Mouse (Mus musculus): ENCODE results near the gene Rnf148.

Rnf148 gene

DNA sequence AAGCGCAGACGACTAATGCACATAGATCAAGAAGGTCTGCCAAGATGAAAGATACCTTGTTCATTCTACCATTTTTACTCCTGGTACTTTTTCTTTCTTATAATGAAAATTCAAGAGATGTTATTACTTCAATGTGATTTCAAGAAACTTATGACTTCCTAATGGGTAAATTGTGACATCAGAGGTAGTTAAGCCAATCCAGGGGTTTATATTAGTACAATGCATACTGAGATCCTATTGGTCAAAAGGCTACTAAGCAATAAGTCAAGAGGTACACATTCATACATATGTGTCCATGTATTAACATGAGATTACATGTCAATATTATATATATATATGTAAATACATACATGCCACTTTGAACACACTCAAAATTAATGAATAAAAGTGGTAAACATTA, at the start of gene Rnf148:
Rnf148 (minus strand) TSS at position 101 of the 400 bp plus-strand sequence.
- DNase-seq (ENCODE audit: low read depth, low spot score) = no peak

DNA sequence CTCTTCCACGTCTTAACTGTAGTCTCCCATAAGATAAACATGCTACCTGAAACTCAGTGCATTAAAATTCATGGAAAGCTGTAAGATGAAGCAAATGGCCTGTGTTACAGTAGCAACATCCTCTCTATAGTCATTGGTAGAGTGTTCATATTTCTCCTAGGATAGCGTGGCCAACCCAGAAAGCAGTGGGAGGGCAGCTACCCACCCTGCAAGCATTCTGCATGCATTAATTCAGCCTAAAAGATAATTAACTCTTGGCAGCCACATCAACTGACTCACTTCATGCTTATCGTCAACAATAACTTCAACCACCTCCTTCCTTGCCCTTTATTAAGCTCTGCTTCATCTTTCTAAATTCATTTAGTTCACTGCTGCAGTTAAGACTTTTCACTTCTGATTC, 45.9 kb upstream of the Rnf148 start:
- no peak for DNase-seq (ENCODE audit: low read depth, low spot score)

DNA sequence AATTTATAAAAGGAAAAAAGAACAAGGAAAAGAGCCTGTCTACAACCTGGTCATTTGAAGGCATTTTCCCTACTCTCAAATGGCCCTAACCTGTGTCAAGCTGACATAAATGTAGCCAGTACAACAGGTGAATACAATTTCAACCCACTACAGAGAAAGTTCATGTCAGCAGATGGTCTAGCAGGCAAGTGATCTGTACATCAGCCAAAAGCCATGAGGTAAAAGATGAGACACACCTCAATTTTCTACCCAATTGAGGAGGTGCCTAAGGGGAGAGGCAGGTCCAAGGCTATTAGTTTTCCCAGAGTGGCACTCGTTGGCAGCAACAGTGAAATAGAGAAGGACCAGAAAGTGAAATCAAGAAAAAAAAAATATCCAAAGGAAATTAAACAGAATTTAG, 23.2 kb upstream of the Rnf148 start:
- no peak for DNase-seq (ENCODE audit: low read depth, low spot score)

DNA sequence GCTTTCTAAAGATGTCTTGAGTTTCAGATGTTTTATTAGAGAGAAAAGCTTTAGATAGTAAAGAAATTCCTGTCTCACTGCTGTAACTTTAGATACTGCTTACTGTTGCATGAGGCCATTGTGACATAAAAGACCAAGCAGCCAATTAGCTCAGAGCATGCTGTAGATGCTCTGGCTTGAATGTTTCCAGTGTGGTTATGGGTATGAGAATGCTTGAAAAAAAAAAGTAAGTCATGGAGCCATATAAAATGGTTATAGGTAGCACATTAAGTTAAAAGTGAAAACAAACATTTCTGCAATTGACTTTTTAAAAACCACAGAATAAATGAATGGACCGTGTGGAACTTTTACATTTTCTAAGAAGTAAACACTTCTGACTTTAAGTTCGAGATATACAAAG, 4.7 kb downstream of the Rnf148 start, which contains the start of gene Rnf133:
Rnf133 (minus strand) TSS at position 101 of the 400 bp plus-strand sequence.
- no peak for DNase-seq (ENCODE audit: low read depth, low spot score)

DNA sequence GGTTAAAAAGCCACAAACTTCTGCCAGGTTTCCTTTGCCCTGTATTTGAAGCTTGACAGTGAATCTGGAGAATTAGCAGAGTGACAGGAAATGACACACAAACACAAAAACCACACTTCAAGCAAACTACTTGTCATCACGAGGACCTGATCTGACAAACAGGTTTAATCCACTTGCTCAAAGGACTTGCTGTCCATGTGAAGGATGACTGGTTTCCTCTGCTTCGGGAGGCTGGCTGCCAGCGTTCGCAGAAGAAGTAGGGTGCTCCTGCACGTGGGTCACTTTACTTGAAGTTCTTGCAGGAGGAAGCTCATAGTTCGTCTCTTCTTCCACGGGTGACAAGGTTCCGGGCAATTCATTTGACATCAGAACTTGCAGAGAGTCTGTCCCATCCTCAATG, 6.2 kb downstream of the Rnf148 start:
- no peak for DNase-seq (ENCODE audit: low read depth, low spot score)

DNA sequence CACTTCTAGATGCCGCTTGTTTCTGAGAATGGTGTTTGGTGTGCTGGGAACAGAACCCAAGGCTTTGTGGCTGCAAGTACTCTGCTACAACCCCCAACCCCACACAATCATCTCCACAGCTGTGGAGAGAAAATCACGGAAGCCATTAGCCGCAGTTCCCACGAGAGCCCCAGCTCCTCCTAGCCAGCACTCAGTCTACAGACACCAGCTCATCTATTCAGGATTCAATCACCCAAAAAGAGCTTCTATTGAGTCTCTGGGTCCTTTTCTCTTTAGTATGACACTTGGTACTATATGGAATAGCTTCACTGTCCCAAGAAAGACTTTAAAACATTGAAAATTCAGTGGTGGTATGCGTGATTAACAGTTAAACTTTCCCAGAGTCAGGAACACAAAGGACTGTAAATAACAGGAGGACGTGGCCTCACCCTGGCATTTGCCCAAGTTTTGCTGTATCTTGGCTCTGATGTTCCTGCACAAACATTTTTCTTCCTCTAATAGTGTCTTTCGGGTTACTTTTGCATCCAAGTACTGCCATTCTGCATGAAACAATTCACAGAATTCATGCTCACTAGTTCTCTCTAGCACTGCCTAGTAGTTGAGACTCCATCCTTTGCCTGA, 7.2 kb downstream of the Rnf148 start:
- no peak for DNase-seq (ENCODE audit: low read depth, low spot score)

DNA sequence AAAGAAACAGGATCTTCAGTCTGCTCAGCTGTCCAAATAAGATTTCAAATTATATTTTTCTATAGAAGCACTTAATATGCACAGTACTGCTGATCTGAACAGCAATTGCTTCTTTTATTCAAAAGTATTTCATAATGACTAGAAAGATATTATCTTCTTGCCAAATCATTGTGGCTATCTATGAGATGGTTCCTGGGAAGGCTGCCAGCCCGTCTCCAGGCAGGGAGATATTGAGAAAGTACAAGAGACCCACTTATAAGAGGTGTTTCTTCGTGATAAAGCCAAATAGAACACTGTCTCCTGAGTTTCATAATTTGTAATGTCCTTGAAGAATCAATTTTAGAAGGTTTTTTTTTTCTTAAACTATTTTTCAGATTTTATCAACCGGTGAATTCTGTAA, 17.9 kb downstream of the Rnf148 start:
- DNase-seq (ENCODE audit: low read depth, low spot score) = no peak

DNA sequence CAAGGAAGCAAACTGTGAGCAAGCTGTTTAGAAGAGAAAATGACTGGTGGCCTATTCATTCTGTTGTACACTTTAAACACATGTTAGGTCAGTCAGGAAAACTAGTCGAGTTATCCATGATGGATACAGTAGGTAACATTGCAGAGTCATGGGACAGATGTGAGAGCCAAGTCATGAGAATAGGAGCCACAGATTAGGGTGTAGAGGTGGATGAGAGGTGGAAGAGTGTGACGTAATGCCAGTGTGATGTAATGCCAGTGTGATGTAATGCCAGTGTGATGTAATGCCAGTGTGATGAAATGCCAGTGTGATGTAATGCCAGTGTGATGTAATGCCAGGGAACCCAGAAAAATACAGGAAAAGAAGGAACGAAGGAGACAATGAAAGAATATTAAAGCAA, 19.7 kb downstream of the Rnf148 start:
- no peak for DNase-seq (ENCODE audit: low read depth, low spot score)

DNA sequence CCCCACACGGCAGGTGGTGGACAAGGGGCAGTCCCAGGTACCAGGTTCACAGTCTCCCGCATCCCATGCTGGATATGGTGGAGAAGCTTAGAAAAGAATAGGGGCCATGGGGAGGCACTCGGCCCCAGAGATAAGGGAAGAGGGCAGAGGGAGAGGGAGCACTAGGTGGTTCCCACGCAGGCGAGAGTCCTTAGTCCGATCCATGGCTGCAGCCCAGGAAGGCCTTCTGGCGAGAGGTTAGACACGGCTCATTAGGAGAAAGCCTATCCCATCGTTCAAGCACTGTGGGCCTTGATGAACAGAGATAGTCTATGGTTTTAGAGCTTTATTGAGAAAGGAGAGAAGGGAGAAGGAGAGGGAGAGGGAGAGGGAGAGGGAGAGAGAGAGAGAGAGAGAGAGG, 20.9 kb downstream of the Rnf148 start:
- DNase-seq (ENCODE audit: low read depth, low spot score) = no peak

DNA sequence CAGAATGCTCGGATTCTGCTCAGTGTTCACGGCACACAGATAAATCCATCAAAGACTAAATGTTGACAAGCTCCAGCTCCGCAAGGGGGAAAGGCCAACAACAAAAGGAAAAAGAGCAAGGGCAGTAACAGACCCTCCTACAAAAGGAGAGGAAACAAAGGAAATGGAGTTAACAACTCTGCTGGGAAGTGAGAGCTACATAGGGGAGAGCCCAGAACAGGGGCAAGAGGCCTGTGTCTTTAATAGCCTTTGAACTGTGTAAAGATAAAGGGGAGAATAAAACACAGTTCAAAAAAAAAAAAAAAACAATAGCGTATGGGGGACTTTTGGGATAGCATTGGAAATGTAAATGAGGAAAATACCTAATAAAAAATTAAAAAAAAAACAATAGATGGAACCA, 24.5 kb downstream of the Rnf148 start:
- DNase-seq (ENCODE audit: low read depth, low spot score) = no peak

Data from forelimb bud, embryonic 11.5 days (tissue).